Mouse (Mus musculus) hindlimb bud, embryonic 11.5 days (tissue): Measurements from ENCODE around the gene Aco1.
"Not testable (repeated sequence)": the region's sequence is repeated elsewhere in the genome, so short reads cannot be mapped to it uniquely, and the experiment has no call there.

Experiments
- DNase-seq: peaks from one replicate; pipeline ENCODE4 v3.0.0-alpha.2; 2012; ENCODE audit warnings: low read depth, low spot score; ENCODE audit errors: extremely low spot score

Aco1 gene

DNA sequence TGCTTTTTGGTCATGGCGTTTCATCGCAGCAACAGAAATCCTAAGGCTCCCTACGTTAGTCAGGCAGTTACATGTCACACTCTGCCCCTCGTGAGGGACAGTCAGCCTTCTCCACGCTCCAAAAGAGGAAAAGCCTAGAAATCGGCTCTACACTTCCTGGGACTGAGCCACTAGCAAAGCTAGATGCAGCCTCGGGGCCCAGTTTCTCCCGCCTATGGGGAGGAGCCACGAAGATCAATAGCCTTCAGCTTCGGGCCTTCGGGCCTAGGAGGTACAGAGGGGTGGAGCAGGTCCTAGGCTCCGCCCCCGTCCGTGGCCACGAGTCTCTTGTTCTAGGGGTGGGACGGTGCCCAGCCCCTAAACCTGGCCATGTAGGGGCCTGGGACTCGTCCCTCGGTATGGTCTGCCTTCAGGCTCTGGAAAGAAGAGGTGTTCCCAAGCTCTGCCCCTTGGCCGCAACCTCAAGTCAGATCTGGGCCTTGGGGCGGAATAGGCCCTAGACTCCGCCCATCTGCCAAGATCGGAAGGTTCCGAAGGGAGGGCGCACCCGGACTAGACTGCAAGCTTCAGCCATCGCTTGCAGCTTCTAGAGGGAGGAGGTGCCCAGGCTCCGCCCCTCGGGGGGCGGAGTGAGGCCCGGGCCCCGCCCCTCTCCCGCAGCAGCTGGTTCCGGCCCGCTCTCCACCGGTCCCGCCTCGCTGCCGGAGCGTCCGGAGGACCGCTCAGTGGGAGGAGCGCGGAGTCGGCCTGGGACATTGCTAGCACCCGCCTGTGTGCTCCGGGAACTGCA lies at the start of gene Aco1:
Aco1 (plus strand) TSS at position 339 of the 790 bp plus-strand sequence.
- peak; percentile 81 for DNase-seq

GRCm38 (mm10) chr4:40094974-40095373 lies 47.9 kb upstream of the Aco1 start:
- no peak for DNase-seq

DNA sequence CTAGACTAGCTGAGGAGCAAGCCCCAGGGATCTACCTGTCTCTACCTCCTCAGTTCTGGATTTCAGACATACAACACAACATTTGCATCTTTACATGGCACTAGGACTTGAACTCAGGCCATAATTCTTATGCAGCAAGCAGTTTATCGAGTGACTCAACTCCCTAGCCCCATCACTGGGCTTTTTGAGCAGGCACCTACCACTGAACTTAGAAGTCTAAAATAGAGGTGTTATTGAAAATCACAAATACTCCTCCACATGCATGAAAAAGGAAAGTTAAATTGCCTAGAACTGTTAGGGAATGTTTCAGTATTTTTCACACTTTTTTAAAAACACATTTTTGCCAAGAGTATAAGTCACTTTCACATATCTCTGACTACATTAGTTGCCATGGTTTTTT lies 39.9 kb upstream of the Aco1 start:
- no peak for DNase-seq

- no peak for DNase-seq
Measured at GRCm38 (mm10) chr4:40106004-40106536, 36.8 kb upstream of the Aco1 start.

GRCm38 (mm10) chr4:40108030-40108429 lies 34.9 kb upstream of the Aco1 start:
- no peak for DNase-seq

DNA sequence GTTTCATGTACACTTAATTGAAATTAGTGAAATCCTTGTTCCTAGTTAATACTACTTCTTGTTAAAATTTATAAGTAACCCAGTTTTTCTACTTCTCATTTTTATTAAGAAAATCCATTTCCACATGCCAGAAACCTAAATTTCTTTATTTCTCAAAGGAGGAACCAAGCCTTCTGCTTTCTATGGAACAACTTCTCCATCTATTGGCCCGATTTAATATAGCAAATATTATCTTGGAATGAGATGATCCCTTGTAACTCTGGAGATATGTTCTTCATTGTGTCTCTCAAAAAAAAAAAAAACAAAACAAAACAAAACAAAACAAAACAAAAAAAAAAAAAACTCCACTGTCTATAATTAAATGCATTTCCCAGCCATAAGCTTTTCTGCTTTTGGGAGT lies 29.7 kb upstream of the Aco1 start:
- no peak for DNase-seq

DNA sequence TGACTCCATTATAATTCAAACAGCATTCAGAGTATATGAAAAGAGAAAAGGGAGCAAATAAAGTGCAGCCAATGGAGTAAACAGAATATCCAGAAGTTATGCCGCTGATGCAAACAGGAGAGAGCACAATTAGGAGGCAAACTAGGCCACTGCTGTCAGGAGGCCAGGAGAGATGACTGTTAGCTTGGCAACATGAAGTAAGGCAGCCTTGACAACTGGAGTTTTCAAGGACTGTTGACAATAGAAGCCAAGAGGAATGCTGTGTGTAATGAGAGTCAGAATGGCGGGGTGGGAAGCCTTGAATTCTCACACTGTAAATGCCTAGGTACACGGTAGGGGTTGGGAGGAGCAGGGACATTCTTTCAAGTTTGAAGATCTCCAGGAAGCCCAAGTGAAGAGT lies 21.7 kb upstream of the Aco1 start:
- no peak for DNase-seq

DNA sequence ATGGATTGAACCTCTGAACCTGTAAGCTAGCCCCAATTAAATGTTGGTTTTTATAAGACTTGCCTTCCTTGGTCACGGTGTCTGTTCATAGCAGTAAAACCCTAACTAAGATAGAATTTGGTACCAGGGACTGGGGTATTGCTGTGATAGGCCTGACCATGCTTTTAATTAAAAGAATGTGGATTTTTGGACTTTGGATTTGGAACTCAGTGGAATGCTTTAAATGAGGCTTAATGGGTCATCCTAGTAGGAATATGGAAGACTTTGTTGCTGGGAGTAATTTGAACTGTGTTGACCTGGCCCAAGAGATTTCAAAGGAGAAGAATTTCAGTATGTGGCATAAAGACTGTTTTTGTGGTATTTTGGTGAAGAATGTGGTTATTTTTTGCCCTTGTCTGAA lies 20.6 kb upstream of the Aco1 start:
- not testable (repeated sequence) for DNase-seq

- peak; percentile 46 for DNase-seq
Measured at GRCm38 (mm10) chr4:40134468-40135102, 8.3 kb upstream of the Aco1 start.

- DNase-seq: no peak
Measured at GRCm38 (mm10) chr4:40136519-40136918, 6.4 kb upstream of the Aco1 start.

DNA sequence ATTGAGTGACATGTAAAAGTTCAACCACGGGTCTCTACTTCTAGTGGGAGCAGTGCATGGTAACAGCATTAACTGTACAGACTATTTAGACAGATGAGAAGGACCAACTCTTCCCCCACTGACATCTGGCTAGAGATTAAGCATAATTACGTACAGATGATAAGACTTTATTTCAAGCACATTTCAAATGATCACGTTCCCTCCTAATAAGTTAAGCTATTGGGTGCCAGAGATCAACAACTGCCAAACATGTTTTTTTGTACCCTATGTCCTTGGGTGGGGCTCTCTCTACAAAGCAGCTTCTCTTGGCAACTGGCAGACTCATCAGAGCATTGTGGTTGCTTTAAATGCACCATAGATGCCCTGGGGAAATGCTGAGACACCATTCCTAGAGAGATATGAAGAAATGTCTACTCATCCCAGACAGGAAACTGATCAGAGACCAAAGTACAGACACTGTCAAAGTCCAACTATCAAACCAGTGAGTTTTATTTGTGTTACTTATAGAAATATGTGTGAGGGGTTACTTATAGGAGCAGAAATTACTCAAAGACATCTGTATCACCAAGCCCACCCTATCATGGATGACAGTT lies 3.1 kb upstream of the Aco1 start:
- DNase-seq: no peak

- no peak for DNase-seq
Measured at GRCm38 (mm10) chr4:40143533-40143871, 621 bp downstream of the Aco1 start.

- no peak for DNase-seq
Measured at GRCm38 (mm10) chr4:40144543-40144942, 1.7 kb downstream of the Aco1 start.

DNA sequence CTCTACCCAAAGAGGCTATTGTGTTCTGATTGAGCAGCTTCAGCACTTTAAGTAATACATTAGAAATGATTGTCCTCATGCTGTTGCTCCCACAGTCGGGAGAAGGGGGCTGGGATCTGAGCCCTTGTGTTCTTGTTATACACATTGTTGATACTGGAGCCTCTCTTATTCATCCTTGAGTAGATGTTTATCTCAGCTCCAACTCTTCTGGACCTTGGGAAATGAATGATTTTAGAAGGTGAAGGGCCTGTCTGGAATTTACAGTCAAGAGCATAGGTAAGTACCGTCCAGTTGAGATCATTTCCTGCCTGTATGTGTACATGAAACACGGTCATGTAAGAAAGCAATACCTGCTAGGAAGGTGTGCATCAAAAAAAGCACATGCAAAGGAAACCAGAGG lies 2.1 kb downstream of the Aco1 start:
- no peak for DNase-seq

- DNase-seq: no peak
Measured at GRCm38 (mm10) chr4:40148281-40148680, 5.4 kb downstream of the Aco1 start.

DNA sequence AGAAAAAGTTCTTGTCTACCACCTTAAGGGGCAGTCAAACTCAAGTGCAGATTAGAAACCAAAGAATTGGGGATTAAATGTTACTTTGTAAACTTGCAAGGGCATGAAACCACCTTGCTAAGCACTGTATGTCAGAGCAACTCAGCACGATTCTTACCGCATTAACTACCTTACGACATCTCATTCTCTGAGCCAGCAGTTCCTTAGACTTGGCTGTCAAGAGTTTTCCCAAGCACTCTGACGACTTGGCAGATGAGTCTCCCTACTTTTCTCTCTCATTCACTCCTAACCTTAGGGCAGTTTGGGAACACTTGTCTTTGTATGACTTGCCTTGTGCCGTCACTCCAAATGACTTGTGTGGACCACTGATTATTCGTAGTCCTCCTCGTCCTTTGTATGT lies 7.2 kb downstream of the Aco1 start:
- no peak for DNase-seq

GRCm38 (mm10) chr4:40152771-40153170 lies 9.9 kb downstream of the Aco1 start:
- DNase-seq: no peak

DNA sequence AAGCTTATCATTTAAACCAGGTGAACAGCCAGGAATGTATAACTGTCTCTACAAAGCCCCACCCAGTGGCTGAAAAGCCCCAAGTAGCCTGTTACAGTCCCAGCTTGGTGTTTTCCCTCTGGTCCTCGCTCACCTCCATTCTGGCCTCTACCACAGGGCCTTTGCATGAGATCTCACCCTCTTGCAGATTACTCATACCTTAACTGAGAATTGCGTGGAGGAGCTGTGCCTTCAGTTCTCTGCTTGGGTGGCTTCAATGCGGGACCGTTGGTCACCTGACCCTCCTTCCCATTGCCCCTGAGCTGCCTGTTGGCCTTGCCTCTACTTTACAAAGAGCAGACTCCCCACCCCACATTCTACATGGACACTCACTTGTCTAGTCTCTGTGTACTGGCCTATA lies 10.6 kb downstream of the Aco1 start:
- DNase-seq: no peak

GRCm38 (mm10) chr4:40154751-40155150 lies 11.9 kb downstream of the Aco1 start:
- DNase-seq: no peak

DNA sequence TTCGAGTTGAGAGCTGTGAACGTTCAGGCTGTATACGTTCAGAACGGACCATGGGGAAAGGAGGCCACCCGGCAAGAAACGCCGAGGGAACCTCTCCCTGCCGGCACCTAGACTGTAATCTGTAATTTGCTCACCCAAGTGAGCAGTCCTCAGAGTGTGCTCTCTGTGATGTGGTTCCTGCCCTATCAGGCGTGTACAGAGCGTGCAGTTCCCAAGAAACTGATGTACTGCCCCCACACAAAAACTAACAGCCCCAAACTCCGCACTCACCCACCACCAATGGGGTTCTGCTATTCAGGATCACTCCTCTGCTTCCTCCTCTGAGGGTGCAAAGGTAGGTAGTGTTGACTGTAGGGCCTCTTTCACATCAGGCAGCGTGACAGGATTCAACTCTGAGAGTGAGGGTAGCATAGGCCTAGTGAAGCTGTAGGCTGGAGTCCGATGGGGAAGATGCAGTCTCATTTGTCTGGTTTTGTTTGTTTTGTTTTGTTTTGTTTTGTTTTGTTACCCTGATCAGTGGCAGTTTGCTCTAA lies 12.7 kb downstream of the Aco1 start:
- DNase-seq: no peak

GRCm38 (mm10) chr4:40156153-40156552 lies 13.3 kb downstream of the Aco1 start:
- DNase-seq: no peak
